Mouse (Mus musculus) ES-CJ7 (cell line): ENCODE measurements around the gene Olfr390.

Experiments
- DNase-seq: peaks from one replicate; pipeline ENCODE4 v3.0.0; 2011; ENCODE audit warnings: low read depth, low spot score

The Olfr390 gene

GRCm38 (mm10) chr11:73782664-73783063 is at the start of gene Olfr390:
Gene Olfr390, plus strand, starts transcription at chr11:73782964.
- no peak for DNase-seq

- no peak for DNase-seq
Measured at GRCm38 (mm10) chr11:73759115-73759514, 23.6 kb upstream of the Olfr390 start.

- DNase-seq, result no peak
Measured at GRCm38 (mm10) chr11:73780613-73781012, 2.2 kb upstream of the Olfr390 start, which contains the start of gene Olfr389. Gene Olfr389, minus strand, starts transcription at chr11:73780713.

GRCm38 (mm10) chr11:73802952-73803351 is 20.2 kb downstream of the Olfr390 start, which contains the start of gene Olfr391-ps:
Gene Olfr391-ps, minus strand, starts transcription at chr11:73803052.
- DNase-seq, result no peak

- DNase-seq, result no peak
Measured at GRCm38 (mm10) chr11:73816949-73817348, 34.2 kb downstream of the Olfr390 start, which contains the start of gene Olfr392. Gene Olfr392, minus strand, starts transcription at chr11:73817049.
